Mouse (Mus musculus) forebrain, embryonic 15.5 days (tissue): ENCODE data around the gene Gfra1. TPM values are rescaled to one million over a fixed set of nuclear protein-coding genes. Genes with fewer than 3 reads are reported as not detected.

Experiments used
- ATAC-seq: fragments of 200-750 bp; cut with Nextera tagmentation; replicated peaks from 2 replicates; pipeline ENCODE4 v1.8.0; 2017; ENCODE audit warnings: mild to moderate bottlenecking, moderate TSS enrichment, moderate library complexity
- H3K27ac ChIP-seq: fragments of 300-500 bp; sonication (generic); replicated peaks from 2 replicates; pipeline ENCODE4 v1.5.1; 2015; ENCODE audit warnings: mild to moderate bottlenecking, inconsistent platforms
- H3K27me3 ChIP-seq: fragments of 300-500 bp; sonication (generic); 2 replicates; pipeline ENCODE4 v1.6.1; 2015; ENCODE audit warnings: inconsistent platforms
- H3K36me3 ChIP-seq: fragments of 300-500 bp; sonication (generic); 2 replicates; pipeline ENCODE4 v1.6.1; 2015; ENCODE audit warnings: mild to moderate bottlenecking, inconsistent platforms
- H3K4me1 ChIP-seq: fragments of 300-500 bp; sonication (generic); 2 replicates; pipeline ENCODE4 v1.6.1; 2015; ENCODE audit warnings: inconsistent platforms
- H3K4me2 ChIP-seq: fragments of 300-500 bp; sonication (generic); replicated peaks from 2 replicates; pipeline ENCODE4 v1.6.1; 2015; ENCODE audit warnings: mild to moderate bottlenecking, inconsistent platforms
- H3K4me3 ChIP-seq: fragments of 300-500 bp; sonication (generic); 2 replicates; pipeline ENCODE4 v1.5.1; 2015; ENCODE audit warnings: mild to moderate bottlenecking, inconsistent platforms
- H3K9ac ChIP-seq: fragments of 300-500 bp; sonication (generic); replicated peaks from 2 replicates; pipeline ENCODE4 v1.6.1; 2015; ENCODE audit warnings: mild to moderate bottlenecking, inconsistent platforms
- H3K9me3 ChIP-seq: fragments of 300-500 bp; sonication (generic); 2 replicates; pipeline ENCODE4 v1.6.1; 2016; ENCODE audit warnings: inconsistent platforms
- WGBS: fragments of 180-500 bp; shearing (Covaris S2); methylation state at CpG from one replicate; pipeline ENCODE4 v1.1.7; 2015; ENCODE audit warnings: mixed read lengths; 5-methylcytosine and 5-hydroxymethylcytosine counted together
- polyA plus RNA-seq: library from polyadenylated mRNA; unstranded; fragments of >200 nt; fragmentation: Nextera tagmentation; extraction: Ambion mirVana; gene quantifications from 2 replicates; pipeline ENCODE4 v1.2.1, GENCODE M21; 2015

Gfra1 gene
- polyA plus RNA-seq, 1 experiment from 2014 or later = 12.1 TPM

GRCm38 (mm10) chr19:58341351-58341750 lies 114.4 kb downstream of the Gfra1 start:
- H3K9ac ChIP-seq = no peak overlapping the region
- H3K9me3 ChIP-seq = no peaks in the 10 kb centered on the region
- no peak overlapping the region for H3K4me3 ChIP-seq
- H3K36me3 ChIP-seq = no peaks in the 10 kb centered on the region
- H3K4me2 ChIP-seq = no peak overlapping the region
- H3K27ac ChIP-seq = no peak overlapping the region
- 90% methylated on average over 4 of the region's 4 CpGs for WGBS
- H3K4me1 ChIP-seq = no peaks in the 10 kb centered on the region
- 0 out of 2 replicates have a peak, but pooled peaks cover 5% of the 10 kb centered on the region for H3K27me3 ChIP-seq
- no peak for ATAC-seq

DNA sequence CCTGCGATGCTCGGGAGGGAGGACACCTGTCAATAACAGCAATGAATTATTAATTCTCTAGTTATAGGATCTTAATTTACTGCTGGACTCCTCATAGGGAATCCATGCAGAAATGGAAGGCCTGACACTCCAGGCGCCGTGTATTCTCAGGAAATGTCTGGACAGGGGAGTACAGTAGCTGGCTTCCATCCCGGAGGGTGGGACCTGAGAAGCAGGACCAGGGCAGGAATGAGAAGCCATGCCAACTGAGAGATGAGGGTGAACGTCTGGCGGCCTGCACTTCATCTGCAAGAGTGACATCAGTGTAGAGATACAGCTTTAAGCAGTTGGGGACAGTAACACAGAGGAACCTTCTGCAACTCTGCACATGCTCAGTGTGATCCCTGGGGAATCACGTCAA lies 115.5 kb downstream of the Gfra1 start:
- H3K4me2 ChIP-seq = no peak overlapping the region
- no peaks in the 10 kb centered on the region for H3K4me1 ChIP-seq
- H3K27me3 ChIP-seq = 0 out of 2 replicates have a peak, but pooled peaks cover 5% of the 10 kb centered on the region
- H3K36me3 ChIP-seq = no peaks in the 10 kb centered on the region
- H3K9ac ChIP-seq = no peak overlapping the region
- no peak overlapping the region for H3K27ac ChIP-seq
- H3K9me3 ChIP-seq = no peaks in the 10 kb centered on the region
- no peak for ATAC-seq
- no peak overlapping the region for H3K4me3 ChIP-seq
- WGBS = 76% methylated on average over 8 of the region's 8 CpGs

GRCm38 (mm10) chr19:58336802-58337201 lies 118.9 kb downstream of the Gfra1 start:
- ATAC-seq = no peak
- H3K9ac ChIP-seq = no peak overlapping the region
- no peaks in the 10 kb centered on the region for H3K36me3 ChIP-seq
- no peaks in the 10 kb centered on the region for H3K9me3 ChIP-seq
- no peaks in the 10 kb centered on the region for H3K4me1 ChIP-seq
- H3K4me2 ChIP-seq = no peak overlapping the region
- WGBS = 77% methylated on average over 6 of the region's 6 CpGs
- H3K27me3 ChIP-seq = 0 out of 2 replicates have a peak, but pooled peaks cover 5% of the 10 kb centered on the region
- no peak overlapping the region for H3K27ac ChIP-seq
- no peak overlapping the region for H3K4me3 ChIP-seq

DNA sequence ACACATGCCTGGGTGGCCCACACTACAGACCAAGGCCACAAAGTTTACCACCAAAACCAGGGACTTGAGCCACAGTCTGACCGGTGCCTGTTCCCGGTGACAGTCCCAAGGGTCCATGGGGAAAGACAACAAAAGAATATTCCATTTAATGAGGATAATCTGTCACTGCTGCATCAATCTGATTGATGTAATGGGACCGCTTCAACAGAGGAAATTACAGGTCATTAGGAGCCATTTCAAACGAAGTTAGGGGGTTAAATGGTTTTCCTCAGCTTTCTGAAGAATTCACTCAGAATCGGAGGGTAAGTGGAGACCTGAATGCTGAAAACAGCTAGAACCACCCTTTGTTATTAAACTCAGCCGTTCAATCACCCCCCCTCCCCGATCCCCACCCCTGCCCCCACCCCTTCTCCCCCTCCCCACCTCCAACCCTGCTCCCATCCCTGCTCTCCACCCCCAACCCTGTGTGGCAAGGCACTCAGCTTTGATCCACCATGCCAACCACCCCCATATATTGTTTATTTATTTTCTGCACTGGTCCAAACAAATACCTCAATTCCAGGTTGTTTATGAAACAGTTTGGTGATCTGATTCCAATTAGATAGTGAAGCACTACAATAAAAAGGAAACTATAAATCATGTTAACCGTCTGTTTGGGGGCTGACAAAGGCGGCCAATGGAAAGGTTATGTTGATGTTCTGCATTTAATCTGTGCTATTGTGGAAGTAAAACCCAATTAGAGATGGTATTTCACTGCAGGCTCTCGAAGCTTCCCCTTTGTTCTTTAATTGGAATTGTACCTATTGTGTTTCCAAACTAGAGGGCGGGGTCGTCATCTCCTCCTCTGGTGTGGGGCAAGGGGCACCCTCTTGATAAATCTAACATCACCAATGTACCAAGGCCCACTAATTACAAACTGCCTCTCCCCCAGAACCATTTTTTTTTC lies 119.9 kb downstream of the Gfra1 start:
- Histone ChIP-seq H3K27me3 (0 out of 2 replicates have a peak, but pooled peaks cover 5% of the 10 kb centered on the region), H3K27ac (no peak overlapping the region), H3K4me2 (no peak overlapping the region), H3K9ac (no peak overlapping the region), H3K9me3 (no peaks in the 10 kb centered on the region), H3K4me1 (no peaks in the 10 kb centered on the region), H3K36me3 (no peaks in the 10 kb centered on the region), H3K4me3 (no peak overlapping the region)
- WGBS = 10% methylated on average over 12 of the region's 12 CpGs
- ATAC-seq = 0 out of 2 replicates have a peak, but pooled peaks have one; percentile 16

DNA sequence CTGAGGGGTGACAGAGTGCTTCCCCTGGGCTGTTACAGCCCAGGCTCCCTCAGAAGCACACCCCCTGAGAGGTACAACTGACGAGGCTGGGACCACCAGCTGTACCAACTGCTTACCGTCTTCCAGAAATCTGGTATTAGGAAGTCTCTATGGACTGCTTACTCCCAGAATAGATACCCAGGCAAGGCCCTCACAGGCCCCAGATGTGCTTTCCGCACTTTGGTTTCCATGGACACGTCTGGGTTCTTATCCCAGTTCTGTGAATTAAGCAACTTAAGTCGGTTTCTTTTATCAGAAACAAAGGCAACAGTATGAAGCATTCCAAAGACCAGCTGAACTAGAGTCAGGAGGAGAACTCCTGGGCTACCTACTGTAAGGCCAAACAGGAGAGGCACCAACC lies 126.4 kb downstream of the Gfra1 start:
- Histone ChIP-seq H3K9me3 (no peaks in the 10 kb centered on the region), H3K4me1 (peaks cover 13% of the 10 kb centered on the region), H3K36me3 (no peaks in the 10 kb centered on the region), H3K9ac (no peak overlapping the region), H3K27ac (no peak overlapping the region), H3K4me3 (no peak overlapping the region), H3K4me2 (no peak overlapping the region), H3K27me3 (no peaks in the 10 kb centered on the region)
- no peak for ATAC-seq
- 34% methylated on average over 5 of the region's 5 CpGs for WGBS

- no peak overlapping the region for H3K4me3 ChIP-seq
- no peak overlapping the region for H3K27ac ChIP-seq
- no peak for ATAC-seq
- no peaks in the 10 kb centered on the region for H3K36me3 ChIP-seq
- peaks cover 13% of the 10 kb centered on the region for H3K4me1 ChIP-seq
- H3K27me3 ChIP-seq = no peaks in the 10 kb centered on the region
- no peak overlapping the region for H3K9ac ChIP-seq
- H3K9me3 ChIP-seq = no peaks in the 10 kb centered on the region
- 27% methylated on average over 5 of the region's 5 CpGs for WGBS
- no peak overlapping the region for H3K4me2 ChIP-seq
These were observed 127.7 kb downstream of the Gfra1 start for GRCm38 (mm10) chr19:58328014-58328413.

DNA sequence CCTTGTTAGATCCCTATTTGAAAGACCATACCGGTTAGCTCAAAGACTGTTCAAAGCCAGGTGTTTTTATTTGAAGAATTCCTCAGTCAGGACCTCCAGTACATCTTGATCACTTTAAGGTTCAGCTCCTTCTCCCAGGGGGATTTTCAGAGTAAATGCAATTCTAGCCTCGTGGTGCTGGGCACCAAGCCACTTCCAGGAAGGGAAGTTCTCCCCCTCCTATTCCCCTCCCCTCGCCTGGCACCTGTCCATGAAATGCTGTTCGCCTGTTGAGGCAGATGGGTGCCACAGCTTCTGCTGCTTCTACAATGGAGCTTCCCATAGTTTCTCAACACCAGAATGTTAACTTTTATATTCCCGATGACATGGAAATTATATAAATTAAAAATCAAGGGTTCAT lies 139.2 kb downstream of the Gfra1 start:
- Histone ChIP-seq H3K9ac (no peak overlapping the region), H3K27ac (no peak overlapping the region), H3K36me3 (no peaks in the 10 kb centered on the region), H3K4me1 (peaks cover 6% of the 10 kb centered on the region; the same call in 1 of the 2 replicates), H3K4me2 (no peak overlapping the region), H3K4me3 (no peak overlapping the region), H3K9me3 (0 out of 2 replicates have a peak, but pooled peaks cover 7% of the 10 kb centered on the region), H3K27me3 (no peaks in the 10 kb centered on the region)
- 59% methylated on average over 5 of the region's 5 CpGs for WGBS
- ATAC-seq = no peak

DNA sequence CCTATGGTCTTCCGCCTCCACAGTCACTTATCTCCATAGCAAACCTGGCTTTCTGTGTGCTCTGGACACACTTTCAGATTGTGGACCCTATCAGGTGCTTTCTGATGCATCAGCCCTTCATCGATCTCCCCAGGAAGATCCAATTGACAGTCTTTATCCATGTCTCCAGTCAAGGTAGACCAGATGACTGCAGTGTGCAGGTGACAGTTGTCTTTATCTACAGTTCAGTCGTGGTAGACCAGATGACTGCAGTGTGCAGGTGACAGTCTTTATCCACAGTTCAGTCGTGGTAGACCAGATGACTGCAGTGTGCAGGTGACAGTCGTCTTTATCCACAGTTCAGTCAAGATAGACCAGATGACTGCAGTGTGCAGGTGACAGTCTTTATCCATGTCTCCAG lies 140.0 kb downstream of the Gfra1 start:
- 0 out of 2 replicates have a peak, but pooled peaks cover 7% of the 10 kb centered on the region for H3K9me3 ChIP-seq
- ATAC-seq = no peak
- WGBS = 94% methylated on average over 5 of the region's 5 CpGs
- no peaks in the 10 kb centered on the region for H3K36me3 ChIP-seq
- no peak overlapping the region for H3K9ac ChIP-seq
- H3K27ac ChIP-seq = no peak overlapping the region
- H3K4me2 ChIP-seq = no peak overlapping the region
- H3K27me3 ChIP-seq = no peaks in the 10 kb centered on the region
- H3K4me3 ChIP-seq = no peak overlapping the region
- H3K4me1 ChIP-seq = peaks cover 10% of the 10 kb centered on the region

DNA sequence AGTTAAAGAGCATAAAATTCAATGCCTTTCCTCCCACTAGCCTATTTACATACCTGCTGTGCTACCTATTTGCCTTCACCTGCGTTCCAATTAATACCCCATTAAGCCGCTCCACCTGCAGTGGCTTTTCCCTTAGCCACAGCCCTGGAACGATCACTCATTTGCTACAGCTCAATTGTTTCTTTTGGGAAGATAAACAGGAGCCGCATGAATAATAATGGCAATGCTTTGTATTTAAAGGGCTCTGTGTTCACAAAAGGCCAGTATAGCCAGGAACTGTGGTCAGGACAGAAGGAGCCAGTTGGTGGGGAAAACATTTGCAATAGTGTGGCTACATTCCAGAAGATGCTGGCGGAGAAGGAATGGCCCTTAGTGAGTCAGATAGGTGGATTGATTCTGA lies 141.1 kb downstream of the Gfra1 start:
- no peaks in the 10 kb centered on the region for H3K27me3 ChIP-seq
- 0 out of 2 replicates have a peak, but pooled peaks cover 7% of the 10 kb centered on the region for H3K9me3 ChIP-seq
- H3K27ac ChIP-seq = no peak overlapping the region
- peaks cover 20% of the 10 kb centered on the region for H3K4me1 ChIP-seq
- H3K9ac ChIP-seq = no peak overlapping the region
- WGBS = 51% methylated on average over 5 of the region's 5 CpGs
- no peak overlapping the region for H3K4me2 ChIP-seq
- H3K4me3 ChIP-seq = no peak overlapping the region
- ATAC-seq = no peak
- no peaks in the 10 kb centered on the region for H3K36me3 ChIP-seq

DNA sequence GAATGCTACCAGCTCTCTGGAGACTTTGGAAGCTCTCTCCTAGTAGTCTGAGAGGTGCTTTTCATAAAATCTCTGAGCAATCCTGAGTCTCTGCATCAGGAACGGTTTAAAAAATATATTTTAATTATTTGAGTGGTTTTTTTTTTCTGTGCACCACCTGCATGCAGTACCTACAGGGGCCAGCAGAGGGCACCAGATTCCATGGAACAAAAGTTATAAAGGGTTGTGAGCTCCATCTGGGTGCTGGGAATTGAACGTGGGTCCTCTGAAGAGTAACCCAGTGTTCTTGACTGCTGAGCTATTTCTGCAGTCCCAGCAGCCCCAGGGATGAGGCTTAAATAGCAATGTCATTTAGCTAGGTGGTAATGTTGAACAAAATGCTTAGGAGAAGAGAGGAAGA lies 141.9 kb downstream of the Gfra1 start:
- Histone ChIP-seq H3K4me3 (no peak overlapping the region), H3K4me1 (peaks cover 22% of the 10 kb centered on the region), H3K9me3 (0 out of 2 replicates have a peak, but pooled peaks cover 7% of the 10 kb centered on the region), H3K9ac (no peak overlapping the region), H3K36me3 (no peaks in the 10 kb centered on the region), H3K27me3 (no peaks in the 10 kb centered on the region), H3K4me2 (no peak overlapping the region), H3K27ac (no peak overlapping the region)
- no peak for ATAC-seq
- 85% methylated on average over 2 of the region's 2 CpGs for WGBS

- H3K4me1 ChIP-seq = peaks cover 22% of the 10 kb centered on the region
- H3K4me3 ChIP-seq = no peak overlapping the region
- H3K27me3 ChIP-seq = no peaks in the 10 kb centered on the region
- 84% methylated on average over 2 of the region's 2 CpGs for WGBS
- 0 out of 2 replicates have a peak, but pooled peaks cover 7% of the 10 kb centered on the region for H3K9me3 ChIP-seq
- no peak overlapping the region for H3K9ac ChIP-seq
- ATAC-seq = no peak
- no peak overlapping the region for H3K27ac ChIP-seq
- no peak overlapping the region for H3K4me2 ChIP-seq
- no peaks in the 10 kb centered on the region for H3K36me3 ChIP-seq
These were observed 143.2 kb downstream of the Gfra1 start for GRCm38 (mm10) chr19:58312492-58312891.
